Mouse (Mus musculus) neural tube, embryonic 11.5 days (tissue): ENCODE data around the gene Ctf2. TPM values are rescaled to one million over a fixed set of nuclear protein-coding genes. Genes with fewer than 3 reads are reported as not detected.

Source experiments
- ATAC-seq: fragments of 200-750 bp; cut with Nextera tagmentation; 2 replicates; pipeline ENCODE4 v1.8.0; 2017; ENCODE audit warnings: moderate number of reproducible peaks, mild to moderate bottlenecking, moderate TSS enrichment, moderate library complexity; ENCODE audit not compliant: insufficient read depth, low FRiP score, low TSS enrichment
- DNase-seq: peaks from one replicate; pipeline ENCODE4 v3.0.0-alpha.2; 2015; ENCODE audit warnings: low spot score
- H3K27ac ChIP-seq: fragments of 300-500 bp; sonication (generic); 2 replicates; pipeline ENCODE4 v1.5.1; 2014; ENCODE audit warnings: low read depth, mild to moderate bottlenecking, low read length
- H3K27me3 ChIP-seq: fragments of 300-500 bp; sonication (generic); 2 replicates; pipeline ENCODE4 v1.6.1; 2014; ENCODE audit warnings: mild to moderate bottlenecking, low read length, mixed read lengths; ENCODE audit not compliant: control insufficient read depth, insufficient read depth
- H3K36me3 ChIP-seq: fragments of 300-500 bp; sonication (generic); 2 replicates; pipeline ENCODE4 v1.6.1; 2014; ENCODE audit warnings: mild to moderate bottlenecking, low read length, moderate library complexity, mixed read lengths; ENCODE audit not compliant: control insufficient read depth, insufficient read depth
- H3K4me1 ChIP-seq: fragments of 300-500 bp; sonication (generic); 2 replicates; pipeline ENCODE4 v1.6.1; 2014; ENCODE audit warnings: low read length, mixed read lengths; ENCODE audit not compliant: control insufficient read depth, insufficient read depth
- H3K4me2 ChIP-seq: fragments of 300-500 bp; sonication (generic); 2 replicates; pipeline ENCODE4 v1.6.1; 2014; ENCODE audit warnings: low read depth, mild to moderate bottlenecking, moderate library complexity
- H3K4me3 ChIP-seq: fragments of 300-500 bp; sonication (generic); 2 replicates; pipeline ENCODE4 v1.5.1; 2014; ENCODE audit warnings: low read depth, low read length
- H3K9ac ChIP-seq: fragments of 300-500 bp; sonication (generic); 2 replicates; pipeline ENCODE4 v1.6.1; 2014; ENCODE audit warnings: mild to moderate bottlenecking, low read length
- H3K9me3 ChIP-seq: fragments of 300-500 bp; sonication (generic); 2 replicates; pipeline ENCODE4 v1.6.1; 2016; ENCODE audit warnings: low read length; ENCODE audit not compliant: control insufficient read depth
- WGBS: fragments of 180-500 bp; shearing (Covaris S2); extraction: QIAGEN DNeasy Blood & Tissue Kit; methylation state at CpG from one replicate; pipeline ENCODE4 v1.1.7; 2014; 5-methylcytosine and 5-hydroxymethylcytosine counted together
- polyA plus RNA-seq: library from polyadenylated mRNA; unstranded; fragments of >200 nt; fragmentation: Nextera tagmentation; extraction: Ambion mirVana; gene quantifications from 2 replicates; pipeline ENCODE4 v1.2.1, GENCODE M21; 2014

The Ctf2 gene
- polyA plus RNA-seq, 1 experiment from 2014 or later = not detected

DNA sequence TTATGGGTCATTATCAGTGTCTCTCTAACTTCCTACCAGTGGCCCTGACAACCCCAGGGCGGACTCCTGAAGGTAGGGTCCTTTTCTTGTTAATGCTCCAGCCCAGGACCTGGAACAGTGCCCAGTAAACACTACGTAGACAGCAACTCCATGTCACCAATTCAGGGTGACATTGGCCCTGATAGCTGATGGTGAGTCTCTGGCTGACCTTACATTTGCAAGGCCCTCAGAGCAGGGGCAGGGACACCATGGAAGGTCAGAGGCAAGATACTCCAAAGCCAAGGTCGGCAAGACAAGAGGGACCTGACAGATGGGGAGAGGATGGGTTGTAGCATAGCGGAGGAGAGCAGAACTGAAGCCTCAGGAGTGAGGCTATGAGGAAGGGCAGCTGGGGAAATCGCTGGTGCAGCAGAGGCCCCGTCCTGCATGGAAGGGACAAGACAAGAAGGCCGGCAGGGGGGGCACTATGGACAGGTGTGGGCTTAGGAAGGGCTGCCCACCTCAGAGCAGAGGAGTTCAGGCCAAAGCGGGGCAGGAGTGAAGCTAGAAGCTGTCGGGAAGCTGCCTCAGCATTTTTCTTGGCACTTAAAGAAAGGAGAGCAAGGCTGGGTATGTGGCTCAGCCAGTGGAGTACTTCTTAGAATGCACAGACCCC, 42.2 kb downstream of the Ctf2 start:
- Histone ChIP-seq H3K4me2 (no peak overlapping the region), H3K27ac (no peak overlapping the region), H3K27me3 (no peaks in the 10 kb centered on the region), H3K36me3 (no peaks in the 10 kb centered on the region; the same call in 1 of the 2 replicates), H3K4me3 (no peak overlapping the region), H3K9ac (no peak overlapping the region), H3K9me3 (no peaks in the 10 kb centered on the region), H3K4me1 (peaks cover 7% of the 10 kb centered on the region)
- no peak for ATAC-seq
- DNase-seq = no peak
- WGBS = 68% methylated on average over 9 of the region's 9 CpGs

DNA sequence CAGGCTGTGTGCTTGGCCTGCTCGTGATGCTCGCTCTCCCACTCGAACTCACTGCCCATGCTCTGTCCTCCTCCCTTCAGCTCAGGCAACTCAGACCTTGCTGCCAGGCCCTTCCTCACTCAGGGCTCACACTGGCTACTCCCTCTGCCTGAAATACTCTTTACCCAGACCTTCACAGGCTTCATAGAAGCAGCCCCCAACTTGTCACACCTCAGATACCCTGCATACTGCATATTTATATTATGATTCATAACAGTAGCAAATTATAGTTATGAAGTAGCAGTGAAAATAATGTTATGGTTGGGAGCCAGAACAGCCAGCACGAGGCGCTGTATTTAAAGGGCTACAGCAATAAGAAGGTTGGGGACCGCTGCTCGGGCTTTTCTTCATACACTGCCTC, 43.0 kb downstream of the Ctf2 start:
- Histone ChIP-seq H3K27ac (no peak overlapping the region), H3K9ac (no peak overlapping the region), H3K36me3 (no peaks in the 10 kb centered on the region; the same call in 1 of the 2 replicates), H3K27me3 (no peaks in the 10 kb centered on the region), H3K9me3 (no peaks in the 10 kb centered on the region), H3K4me1 (peaks cover 7% of the 10 kb centered on the region), H3K4me2 (no peak overlapping the region), H3K4me3 (no peak overlapping the region)
- no peak for ATAC-seq
- DNase-seq = no peak
- 87% methylated on average over 7 of the region's 7 CpGs for WGBS

DNA sequence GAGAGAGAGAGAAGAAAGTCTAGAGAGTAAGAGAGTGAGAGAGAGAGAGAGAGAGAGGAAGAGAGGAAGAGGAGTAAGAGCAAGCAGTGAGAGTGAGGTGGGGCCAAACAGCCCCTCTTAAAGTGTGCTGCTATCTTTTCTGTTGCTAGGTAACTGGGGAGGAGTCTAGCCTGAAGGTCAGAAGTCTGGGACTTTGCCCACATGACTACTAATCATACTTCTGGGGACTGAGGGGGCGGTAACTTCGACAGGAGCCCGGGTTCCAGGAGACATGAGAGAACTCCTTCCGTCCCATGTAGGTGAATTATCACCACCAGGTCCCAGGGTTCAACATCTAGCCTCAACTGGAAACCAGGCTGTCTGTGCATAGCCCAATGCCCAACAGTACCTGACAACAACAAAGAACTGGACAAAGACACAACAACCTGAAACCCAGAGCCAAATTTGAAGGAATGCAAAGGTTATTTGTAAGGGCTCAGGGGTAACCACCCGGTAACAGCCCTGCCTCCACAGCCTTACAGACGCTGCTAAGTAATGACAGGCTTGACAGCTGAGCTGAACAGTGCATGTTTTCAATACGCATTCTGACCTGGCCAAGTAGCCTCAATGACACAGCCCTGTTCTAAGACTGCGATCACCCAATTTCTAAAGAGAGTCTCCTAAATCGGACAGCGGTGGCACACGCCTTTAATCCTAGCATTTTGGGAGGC, 45.1 kb downstream of the Ctf2 start:
- Histone ChIP-seq H3K36me3 (no peaks in the 10 kb centered on the region), H3K9me3 (no peaks in the 10 kb centered on the region), H3K27ac (no peak overlapping the region), H3K4me2 (no peak overlapping the region), H3K9ac (no peak overlapping the region), H3K4me1 (peaks cover 7% of the 10 kb centered on the region), H3K4me3 (no peak overlapping the region), H3K27me3 (no peaks in the 10 kb centered on the region)
- 74% methylated on average over 11 of the region's 11 CpGs for WGBS
- no peak for DNase-seq
- ATAC-seq = no peak

DNA sequence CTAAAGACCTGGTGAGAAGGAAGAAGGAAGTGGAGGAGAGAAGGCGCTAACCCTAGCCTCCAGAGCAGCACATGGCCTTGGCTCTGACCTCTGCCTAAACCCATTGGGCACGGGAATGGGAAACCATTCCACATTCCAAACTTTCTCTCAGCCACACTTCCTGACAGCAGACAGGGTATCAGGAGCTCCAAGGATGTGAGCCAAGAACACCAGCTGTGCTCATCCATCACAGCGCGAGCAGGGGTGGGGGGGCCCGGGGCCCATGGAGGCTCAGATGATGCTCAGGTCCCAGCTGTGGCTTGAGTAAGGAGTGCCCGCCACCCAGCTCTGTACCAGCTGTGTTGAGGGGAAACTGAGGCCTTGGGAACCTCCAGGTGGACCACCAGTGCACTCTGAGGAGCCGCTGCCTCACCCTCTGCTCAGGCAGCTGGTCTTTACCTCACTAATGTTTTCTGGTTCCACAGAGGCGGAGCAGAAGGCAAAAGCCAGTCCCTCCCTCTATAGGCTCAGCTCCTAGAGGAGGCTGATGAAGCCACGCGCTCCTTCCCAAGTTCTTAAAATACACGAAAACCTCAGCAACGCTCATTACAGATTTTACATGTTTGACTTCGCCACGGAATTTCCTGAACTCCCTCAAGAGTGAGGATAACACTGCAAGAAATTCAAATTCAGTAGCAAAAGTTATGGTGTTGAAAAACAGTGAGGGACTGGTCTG, 46.5 kb downstream of the Ctf2 start:
- Histone ChIP-seq H3K27ac (no peak overlapping the region), H3K27me3 (no peaks in the 10 kb centered on the region), H3K4me1 (no peaks in the 10 kb centered on the region; the same call in 1 of the 2 replicates), H3K4me2 (no peak overlapping the region), H3K9me3 (no peaks in the 10 kb centered on the region), H3K4me3 (no peak overlapping the region), H3K36me3 (no peaks in the 10 kb centered on the region), H3K9ac (no peak overlapping the region)
- WGBS = 70% methylated on average over 14 of the region's 14 CpGs
- DNase-seq (no peak), ATAC-seq (no peak)

DNA sequence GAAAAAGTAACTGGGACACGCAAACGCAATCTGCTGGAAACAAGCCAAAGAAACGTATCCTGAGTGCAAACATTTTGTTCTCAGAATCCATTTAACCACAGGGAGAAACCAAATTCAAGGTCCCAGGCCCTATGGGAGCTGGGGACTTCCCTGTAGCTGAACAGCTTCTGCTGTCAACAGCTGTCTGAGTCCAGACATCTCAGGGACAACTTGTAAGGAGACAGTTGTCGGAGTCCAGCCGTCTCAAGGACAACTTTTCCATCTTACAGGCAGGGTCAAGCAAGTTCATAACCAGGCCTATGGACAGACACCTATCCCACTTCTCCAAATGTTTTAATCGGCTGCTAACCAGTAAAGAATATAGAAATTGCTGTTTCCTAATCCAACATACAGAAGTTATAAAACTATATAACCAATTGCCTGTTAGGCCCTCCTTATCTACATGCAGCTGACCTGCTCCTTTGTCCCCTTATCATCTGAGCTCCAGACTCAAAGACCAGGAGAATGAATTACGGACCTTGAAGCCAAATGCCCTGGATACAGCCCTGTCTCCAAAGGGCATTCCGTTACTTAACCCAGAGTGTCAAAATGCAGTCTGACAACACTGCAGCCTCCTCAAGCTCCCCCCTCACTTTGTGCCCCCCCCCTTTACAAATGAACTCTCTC, 49.9 kb downstream of the Ctf2 start:
- H3K4me1 ChIP-seq = no peaks in the 10 kb centered on the region; the same call in 1 of the 2 replicates
- H3K27me3 ChIP-seq = no peaks in the 10 kb centered on the region
- H3K27ac ChIP-seq = no peak overlapping the region
- WGBS = 91% methylated on average over 8 of the region's 8 CpGs
- H3K36me3 ChIP-seq = no peaks in the 10 kb centered on the region
- no peak overlapping the region for H3K4me2 ChIP-seq
- no peak overlapping the region for H3K9ac ChIP-seq
- DNase-seq = no peak
- no peak overlapping the region for H3K4me3 ChIP-seq
- H3K9me3 ChIP-seq = no peaks in the 10 kb centered on the region
- ATAC-seq = no peak

DNA sequence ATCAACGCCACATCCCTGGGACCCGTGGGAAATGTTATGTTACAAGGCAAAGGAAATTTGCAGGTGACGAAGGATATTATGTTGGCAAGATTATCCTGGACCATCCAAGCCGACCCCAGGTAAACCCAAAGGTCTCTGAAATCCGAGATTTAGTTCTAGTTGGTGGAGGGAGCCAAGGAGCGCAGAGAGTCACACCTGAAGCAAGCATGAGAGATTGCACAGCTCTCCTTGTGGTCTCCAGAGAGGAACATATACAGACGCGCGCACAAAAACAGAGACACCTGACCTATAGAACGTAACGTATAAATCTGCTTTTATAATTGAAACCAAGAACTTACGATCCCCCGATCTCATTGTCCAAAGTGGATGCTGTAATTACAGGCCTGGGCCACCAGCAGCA, 51.4 kb downstream of the Ctf2 start:
- no peak for ATAC-seq

DNA sequence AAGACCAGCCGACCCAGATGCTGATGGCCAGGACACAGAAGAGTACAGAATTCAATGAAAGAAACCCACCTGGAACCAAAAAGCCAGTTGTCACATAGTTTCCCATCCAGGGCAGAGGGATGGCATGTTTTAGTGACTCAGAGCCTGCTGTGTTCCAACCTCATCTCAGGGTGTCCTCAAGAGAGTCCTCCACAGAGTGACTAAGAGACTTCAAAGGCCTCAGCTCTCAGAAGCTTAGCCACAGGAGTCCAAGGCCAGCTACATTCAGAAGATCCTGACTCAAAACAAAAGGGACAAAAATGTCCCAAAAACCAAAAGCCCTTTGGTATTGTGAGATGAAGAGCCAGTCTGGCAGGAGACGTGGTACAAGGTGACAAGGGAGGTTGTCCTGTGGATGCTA, 53.2 kb downstream of the Ctf2 start:
- Histone ChIP-seq H3K27me3 (no peaks in the 10 kb centered on the region), H3K4me3 (no peak overlapping the region), H3K36me3 (no peaks in the 10 kb centered on the region), H3K9me3 (no peaks in the 10 kb centered on the region), H3K9ac (no peak overlapping the region), H3K4me1 (no peaks in the 10 kb centered on the region), H3K27ac (no peak overlapping the region), H3K4me2 (no peak overlapping the region)
- DNase-seq (no peak), ATAC-seq (no peak)
- 66% methylated on average over 2 of the region's 2 CpGs for WGBS

More for the DNA sequence above, 51.4 kb downstream of the Ctf2 start:
- Histone ChIP-seq H3K27me3 (no peaks in the 10 kb centered on the region), H3K36me3 (no peaks in the 10 kb centered on the region), H3K9ac (no peak overlapping the region), H3K9me3 (no peaks in the 10 kb centered on the region), H3K4me3 (no peak overlapping the region), H3K4me2 (no peak overlapping the region), H3K27ac (no peak overlapping the region), H3K4me1 (no peaks in the 10 kb centered on the region)
- WGBS = 94% methylated on average over 13 of the region's 13 CpGs
- no peak for DNase-seq

DNA sequence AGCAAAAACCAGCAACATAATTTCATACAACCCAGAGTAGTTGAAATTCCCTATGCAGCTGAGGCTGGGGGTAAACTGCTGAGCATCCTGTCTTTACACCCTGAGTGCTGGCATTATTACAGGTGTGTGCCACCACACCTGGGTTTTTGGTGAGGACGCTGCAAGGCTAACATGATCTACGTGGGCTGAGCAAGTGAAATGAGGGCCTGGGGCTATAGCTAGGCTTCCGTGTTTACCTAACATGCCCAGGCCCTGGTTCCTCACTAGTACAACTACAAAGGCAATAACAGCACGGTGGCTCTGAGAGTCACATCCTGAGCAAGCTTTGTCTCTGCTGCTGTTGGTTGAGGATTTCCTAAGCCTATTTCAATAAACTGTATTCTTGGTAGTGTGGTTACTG, 54.4 kb downstream of the Ctf2 start:
- Histone ChIP-seq H3K4me1 (no peaks in the 10 kb centered on the region), H3K9ac (no peak overlapping the region), H3K4me3 (no peak overlapping the region), H3K36me3 (no peaks in the 10 kb centered on the region), H3K9me3 (no peaks in the 10 kb centered on the region), H3K4me2 (no peak overlapping the region), H3K27ac (no peak overlapping the region), H3K27me3 (no peaks in the 10 kb centered on the region)
- DNase-seq (no peak), ATAC-seq (no peak)
- 94% methylated on average over 4 of the region's 4 CpGs for WGBS
